ENCODE assay signal across 8 mouse cellular contexts in genomic region chr5:107438353-107438752, GRCm38 (mm10). TPM values are rescaled to one million over a fixed set of nuclear protein-coding genes. Genes with fewer than 3 reads are reported as not detected.
DNase-seq lines count a peak whose midpoint lies in the region; ATAC-seq and TF ChIP-seq lines count a peak whose summit lies in the region.

No protein-coding gene starts in this region.

- no peaks in the 10 kb centered on the region for H3K9me3 ChIP-seq in lung, postnatal 0 days (ENCODE audit: low read length)
- H3K9me3 ChIP-seq in erythroblast, embryonic 14.5 days (ENCODE audit: control insufficient read depth, low read length): no peaks in the 10 kb centered on the region
- no peaks in the 10 kb centered on the region for H3K9me3 ChIP-seq in limb, embryonic 13.5 days

- H3K36me3 ChIP-seq in lung, postnatal 0 days (ENCODE audit: insufficient read depth, low read length): no peaks in the 10 kb centered on the region
- peaks cover 2% of the 10 kb centered on the region; the same call in 1 of the 2 replicates for H3K36me3 ChIP-seq in erythroblast, embryonic 14.5 days (ENCODE audit: control insufficient read depth)
- H3K36me3 ChIP-seq in limb, embryonic 13.5 days: no peaks in the 10 kb centered on the region

- peak overlapping the region; percentile 73 for H3K4me2 ChIP-seq in lung, postnatal 0 days (replicated peaks; ENCODE audit: low read depth, low read length)
- peak overlapping the region; percentile 73 for H3K4me2 ChIP-seq in limb, embryonic 13.5 days (replicated peaks)

- no peak; the same call in 1 of the 2 replicates for TF ChIP-seq CTCF in lung, postnatal 0 days (IDR thresholded peaks at IDR 0.05)
- no peak for TF ChIP-seq CTCF in olfactory bulb, adult 2 months (IDR thresholded peaks at IDR 0.05; ENCODE audit: insufficient read depth, low read depth, low read length)

- no peaks in the 10 kb centered on the region for H3K27me3 ChIP-seq in lung, postnatal 0 days (replicated peaks; ENCODE audit: insufficient read depth, low read length)
- peaks cover 10% of the 10 kb centered on the region for H3K27me3 ChIP-seq in erythroblast, embryonic 14.5 days (ENCODE audit: control insufficient read depth)
- no peaks in the 10 kb centered on the region for H3K27me3 ChIP-seq in limb, embryonic 13.5 days

- no peak for TF ChIP-seq POLR2A in olfactory bulb, adult 2 months (IDR thresholded peaks at IDR 0.05; ENCODE audit: insufficient read depth, low read depth, low read length)

- no peak for ATAC-seq in lung, postnatal 0 days
- peak; percentile 13; the same call in 1 of the 2 replicates for ATAC-seq in limb, embryonic 13.5 days (ENCODE audit: low FRiP score, low read depth)

- H3K9ac ChIP-seq in lung, postnatal 0 days (replicated peaks; ENCODE audit: low read depth): peak overlapping the region; percentile 69; the same call in 1 of the 2 replicates
- H3K9ac ChIP-seq in limb, embryonic 13.5 days: peak overlapping the region; percentile 94

- H3K27ac ChIP-seq in lung, postnatal 0 days (ENCODE audit: low read length): peak overlapping the region; percentile 79; the same call in 1 of the 2 replicates
- H3K27ac ChIP-seq in limb, embryonic 13.5 days: peak overlapping the region; percentile 89
- peak overlapping the region; percentile 74; the same call in 1 of the 2 replicates for H3K27ac ChIP-seq in olfactory bulb, adult 2 months (ENCODE audit: insufficient read depth, low read depth, low read length)

- DNase-seq in lung, postnatal 0 days (ENCODE audit: low spot score): peak; percentile 11
- no peak for DNase-seq in lung, adult 18-20 months
- no peak for DNase-seq in ovary, adult 18-20 months (ENCODE audit: low spot score)
- DNase-seq in gastrocnemius, postnatal 25 days: no peak
- DNase-seq in left cerebral cortex, adult 8-10 months (ENCODE audit: low spot score in 2 of 2): no peak

- WGBS in lung, postnatal 0 days: 13% methylated on average over 7 of the region's 7 CpGs
- 21% methylated on average over 7 of the region's 7 CpGs for WGBS in limb, embryonic 13.5 days
- 19% methylated on average over 7 of the region's 7 CpGs for WGBS in olfactory bulb, adult 2 months

- H3K4me3 ChIP-seq in lung, postnatal 0 days (ENCODE audit: low read depth, low read length): peak overlapping the region; percentile 74
- peak overlapping the region; percentile 91 for H3K4me3 ChIP-seq in erythroblast, embryonic 14.5 days (replicated peaks)
- H3K4me3 ChIP-seq in limb, embryonic 13.5 days: peak overlapping the region; percentile 83
- H3K4me3 ChIP-seq in olfactory bulb, adult 2 months (ENCODE audit: insufficient read depth, low read depth, low read length): peak overlapping the region; percentile 95

- no peak for TF ChIP-seq EP300 in lung, postnatal 0 days (IDR thresholded peaks at IDR 0.05)

- 0 out of 2 replicates have a peak, but pooled peaks cover 6% of the 10 kb centered on the region for H3K4me1 ChIP-seq in lung, postnatal 0 days (ENCODE audit: insufficient read depth, low read depth, low read length)
- H3K4me1 ChIP-seq in erythroblast, embryonic 14.5 days (ENCODE audit: control insufficient read depth): peaks cover 54% of the 10 kb centered on the region
- H3K4me1 ChIP-seq in limb, embryonic 13.5 days: peaks cover 18% of the 10 kb centered on the region
- H3K4me1 ChIP-seq in olfactory bulb, adult 2 months (ENCODE audit: control insufficient read depth, insufficient read depth, low read length): peaks cover 2% of the 10 kb centered on the region; the same call in 1 of the 2 replicates

RNA-seq across cellular contexts. Expression of gene Btbd8, which starts 0.6 kb away (rescaled TPM):
- 2.1 and 2.4 TPM in 2 replicates for polyA plus RNA-seq in lung, postnatal 0 days (2015; fragmentation: Nextera tagmentation; extraction: Ambion mirVana)
- polyA plus RNA-seq in erythroblast, embryonic 14.5 days (2012): 0.04 and 0.11 TPM in 2 replicates
- 5.7 and 7.0 TPM in 2 replicates for polyA plus RNA-seq in limb, embryonic 13.5 days (2015; fragmentation: Nextera tagmentation; extraction: Ambion mirVana)
- polyA plus RNA-seq in olfactory bulb, adult 2 months (2012; ENCODE audit: insufficient read depth, insufficient read length, low replicate concordance, missing spikeins): not detected in 2 replicates
- total RNA-seq in gastrocnemius, postnatal 25 days (2021): 10 to 100 TPM in 1 of 2 experiments, 1 to 10 TPM in 1; 8.7 to 10.8 TPM
- total RNA-seq in left cerebral cortex, adult 8-10 months (2022): 100 to 1,000 TPM; 146 to 156 (median 150) TPM

RNA-seq across cellular contexts. Expression of gene Lpcat2b, which starts 7.0 kb away (rescaled TPM):
- polyA plus RNA-seq in lung, postnatal 0 days (2015; fragmentation: Nextera tagmentation; extraction: Ambion mirVana): not detected in 2 replicates
- polyA plus RNA-seq in erythroblast, embryonic 14.5 days (2012): not detected in 2 replicates
- polyA plus RNA-seq in limb, embryonic 13.5 days (2015; fragmentation: Nextera tagmentation; extraction: Ambion mirVana): not detected in 2 replicates
- polyA plus RNA-seq in olfactory bulb, adult 2 months (2012; ENCODE audit: insufficient read depth, insufficient read length, low replicate concordance, missing spikeins): not detected in 2 replicates
- not detected for total RNA-seq in gastrocnemius, postnatal 25 days (2021)
- total RNA-seq in left cerebral cortex, adult 8-10 months (2022): under 1 TPM; 0.14 to 0.55 (median 0.27) TPM

RNA-seq across cellular contexts. Expression of gene Ephx4, which starts 35.8 kb away (rescaled TPM):
- polyA plus RNA-seq in lung, postnatal 0 days (2015; fragmentation: Nextera tagmentation; extraction: Ambion mirVana): 1.2 and 1.6 TPM in 2 replicates
- not detected in 2 replicates for polyA plus RNA-seq in erythroblast, embryonic 14.5 days (2012)
- polyA plus RNA-seq in limb, embryonic 13.5 days (2015; fragmentation: Nextera tagmentation; extraction: Ambion mirVana): 1.9 and 2.3 TPM in 2 replicates
- not detected in 2 replicates for polyA plus RNA-seq in olfactory bulb, adult 2 months (2012; ENCODE audit: insufficient read depth, insufficient read length, low replicate concordance, missing spikeins)
- total RNA-seq in gastrocnemius, postnatal 25 days (2021): under 1 TPM; 0.64 to 0.75 TPM
- total RNA-seq in left cerebral cortex, adult 8-10 months (2022): 10 to 100 TPM; 70.6 to 84.4 (median 78.8) TPM
